Mouse (Mus musculus) adrenal gland, postnatal 36 days (tissue): ENCODE measurements around the gene Tmigd1. TPM values are rescaled to one million over a fixed set of nuclear protein-coding genes. Genes with fewer than 3 reads are reported as not detected.

Experiments used
- DNase-seq, 2 experiments: peaks; one replicate each; pipeline ENCODE4 v3.0.0; 2021; ENCODE audit warnings: mixed read lengths in 1 of 2
- long read RNA-seq, 2 experiments: library from polyadenylated mRNA; stranded (forward); transcript quantifications; one replicate each; pipeline ENCODE4 v2.0.0; 2021; ENCODE audit warnings: borderline sequencing depth in 2 of 2
- total RNA-seq, 2 experiments: library from RNA; stranded (reverse); gene quantifications; 2 replicates each; pipeline ENCODE4 v1.2.3; 2021

The Tmigd1 gene
- 1 to 10 TPM in 1 of 2 experiments, under 1 TPM in 1; 0.66 to 1.1 TPM for total RNA-seq
- long read RNA-seq, experiment 1, result 0 reads
- long read RNA-seq, experiment 2, partial matches to known transcripts, result 0 of 1 reads
- long read RNA-seq, experiment 2, other reads (novel, unspliced or antisense), result 1 of 1 reads

- no peak for DNase-seq
These were observed at the start of gene Tmigd1 for GRCm38 (mm10) chr11:76901579-76902361. Gene Tmigd1, plus strand, starts transcription at chr11:76902159.

- no peak for DNase-seq
These were observed 47.3 kb upstream of the Tmigd1 start for GRCm38 (mm10) chr11:76854475-76855341.

- DNase-seq, result peak in 1 of 2 experiments; percentile 17
These were observed 45.4 kb upstream of the Tmigd1 start for GRCm38 (mm10) chr11:76856601-76857000.

- DNase-seq, result peak; percentile 11 to 37
These were observed 44.8 kb upstream of the Tmigd1 start for GRCm38 (mm10) chr11:76857111-76857510.

- no peak for DNase-seq
These were observed 43.2 kb upstream of the Tmigd1 start for GRCm38 (mm10) chr11:76858781-76859180.

- no peak for DNase-seq
These were observed 42.7 kb upstream of the Tmigd1 start for GRCm38 (mm10) chr11:76859261-76859660.

GRCm38 (mm10) chr11:76861185-76861584 lies 40.8 kb upstream of the Tmigd1 start:
- no peak for DNase-seq

- DNase-seq, result no peak
These were observed 29.3 kb upstream of the Tmigd1 start for GRCm38 (mm10) chr11:76872556-76873234.

GRCm38 (mm10) chr11:76873865-76874264 lies 28.1 kb upstream of the Tmigd1 start:
- no peak for DNase-seq

GRCm38 (mm10) chr11:76874766-76875165 lies 27.2 kb upstream of the Tmigd1 start:
- DNase-seq, result no peak

- DNase-seq, result no peak
These were observed 22.1 kb upstream of the Tmigd1 start for GRCm38 (mm10) chr11:76879816-76880215.

GRCm38 (mm10) chr11:76884451-76884850 lies 17.5 kb upstream of the Tmigd1 start:
- no peak for DNase-seq

GRCm38 (mm10) chr11:76889339-76890164 lies 12.4 kb upstream of the Tmigd1 start:
- peak; percentile 48 to 66 for DNase-seq

GRCm38 (mm10) chr11:76891171-76891570 lies 10.8 kb upstream of the Tmigd1 start:
- DNase-seq, result no peak

GRCm38 (mm10) chr11:76891738-76892349 lies 10.1 kb upstream of the Tmigd1 start:
- no peak for DNase-seq

GRCm38 (mm10) chr11:76892972-76893371 lies 9.0 kb upstream of the Tmigd1 start:
- DNase-seq, result no peak

- DNase-seq, result peak; percentile 30 to 60
These were observed 8.4 kb upstream of the Tmigd1 start for GRCm38 (mm10) chr11:76893570-76893969.

GRCm38 (mm10) chr11:76894240-76894639 lies 7.7 kb upstream of the Tmigd1 start:
- DNase-seq, result peak; percentile 62 to 73

GRCm38 (mm10) chr11:76896360-76896759 lies 5.6 kb upstream of the Tmigd1 start:
- no peak for DNase-seq

- DNase-seq, result no peak
These were observed 4.8 kb upstream of the Tmigd1 start for GRCm38 (mm10) chr11:76897126-76897525.

GRCm38 (mm10) chr11:76897871-76898270 lies 4.1 kb upstream of the Tmigd1 start:
- peak in 1 of 2 experiments; percentile 5 for DNase-seq
